Mouse (Mus musculus): ENCODE measurements at regions not wholly inside any gene's neighbourhood (a gene's known extent, or its start where the extent isn't known, plus 50 kb on each side); places are given as distances from the start of the nearest gene placed in this dataset.

GRCm38 (mm10) chr19:21030971-21031370 is 77.0 kb upstream of the Tmc1 start:
- DNase-seq (ENCODE audit: low spot score in 2 of 2), result no peak

GRCm38 (mm10) chr19:21028981-21029380 is 75.0 kb upstream of the Tmc1 start:
- no peak for DNase-seq (ENCODE audit: low spot score in 2 of 2)

GRCm38 (mm10) chr19:21012391-21012790 is 58.4 kb upstream of the Tmc1 start:
- no peak for DNase-seq (ENCODE audit: low spot score in 2 of 2)

- DNase-seq (ENCODE audit: low spot score in 2 of 2), result no peak
These were observed 55.6 kb upstream of the Tmc1 start for GRCm38 (mm10) chr19:21009607-21010006.

- DNase-seq (ENCODE audit: low spot score in 2 of 2), result no peak
These were observed 50.4 kb upstream of the Tmc1 start for GRCm38 (mm10) chr19:21004411-21004810.
